Mouse (Mus musculus): ENCODE data around the gene Serac1. TPM values are rescaled to one million over a fixed set of nuclear protein-coding genes. Genes with fewer than 3 reads are reported as not detected.

Gene Serac1
- polyA plus RNA-seq, 1 experiment from 2014 or later = 1.4 TPM

GRCm38 (mm10) chr17:6019776-6020175 lies 59.8 kb downstream of the Serac1 start:
- WGBS (ENCODE audit: insufficient replicate concordance) = 24% methylated on average over 2 of the region's 2 CpGs
- Histone ChIP-seq H3K36me3 (no peaks in the 10 kb centered on the region), H3K9ac (no peak overlapping the region), H3K4me3 (replicated peaks) (no peak overlapping the region), H3K27ac (no peak overlapping the region), H3K4me2 (no peak overlapping the region), H3K27me3 (no peaks in the 10 kb centered on the region), H3K9me3 (replicated peaks) (no peaks in the 10 kb centered on the region), H3K4me1 (replicated peaks) (peaks cover 39% of the 10 kb centered on the region)
- no peak for ATAC-seq (ENCODE audit: low read depth)
- no peak for DNase-seq

GRCm38 (mm10) chr17:6018348-6018747 lies 61.2 kb downstream of the Serac1 start:
- H3K9ac ChIP-seq = no peak overlapping the region
- no peaks in the 10 kb centered on the region for H3K9me3 ChIP-seq (replicated peaks)
- no peaks in the 10 kb centered on the region for H3K27me3 ChIP-seq
- H3K4me1 ChIP-seq (replicated peaks) = peaks cover 39% of the 10 kb centered on the region
- 61% methylated on average over 4 of the region's 4 CpGs for WGBS (ENCODE audit: insufficient replicate concordance)
- peak overlapping the region; percentile 59 for H3K27ac ChIP-seq
- DNase-seq (no peak), ATAC-seq (ENCODE audit: low read depth) (peak; percentile 70)
- no peak overlapping the region for H3K4me2 ChIP-seq
- H3K4me3 ChIP-seq (replicated peaks) = no peak overlapping the region
- H3K36me3 ChIP-seq = no peaks in the 10 kb centered on the region

- no peak for ATAC-seq (ENCODE audit: low read depth)
These were observed 62.3 kb downstream of the Serac1 start for GRCm38 (mm10) chr17:6017268-6017667.

GRCm38 (mm10) chr17:6016213-6016780 lies 63.2 kb downstream of the Serac1 start:
- Histone ChIP-seq H3K9ac (no peak overlapping the region), H3K27ac (peak overlapping the region; percentile 32; the same call in 1 of the 2 replicates), H3K4me2 (no peak overlapping the region), H3K27me3 (no peaks in the 10 kb centered on the region), H3K4me3 (replicated peaks) (no peak overlapping the region), H3K9me3 (replicated peaks) (no peaks in the 10 kb centered on the region), H3K36me3 (no peaks in the 10 kb centered on the region), H3K4me1 (replicated peaks) (peaks cover 39% of the 10 kb centered on the region)
- DNase-seq (no peak), ATAC-seq (ENCODE audit: low read depth) (peak; percentile 54)
- WGBS (ENCODE audit: insufficient replicate concordance) = 24% methylated on average over 7 of the region's 7 CpGs

More at GRCm38 (mm10) chr17:6017268-6017667, 62.3 kb downstream of the Serac1 start:
- H3K9ac ChIP-seq = no peak overlapping the region
- H3K9me3 ChIP-seq (replicated peaks) = no peaks in the 10 kb centered on the region
- H3K36me3 ChIP-seq = no peaks in the 10 kb centered on the region
- no peaks in the 10 kb centered on the region for H3K27me3 ChIP-seq
- 69% methylated on average over 12 of the region's 12 CpGs for WGBS (ENCODE audit: insufficient replicate concordance)
- no peak for DNase-seq
- H3K27ac ChIP-seq = peak overlapping the region; percentile 59
- no peak overlapping the region for H3K4me2 ChIP-seq
- no peak overlapping the region for H3K4me3 ChIP-seq (replicated peaks)
- peaks cover 39% of the 10 kb centered on the region for H3K4me1 ChIP-seq (replicated peaks)

GRCm38 (mm10) chr17:6014985-6015384 lies 64.6 kb downstream of the Serac1 start:
- 55% methylated on average over 4 of the region's 4 CpGs for WGBS (ENCODE audit: insufficient replicate concordance)
- ATAC-seq (ENCODE audit: low read depth) = no peak

GRCm38 (mm10) chr17:6013079-6013478 lies 66.5 kb downstream of the Serac1 start:
- 74% methylated on average over 4 of the region's 4 CpGs for WGBS (ENCODE audit: insufficient replicate concordance)
- no peaks in the 10 kb centered on the region for H3K9me3 ChIP-seq (replicated peaks)
- no peak overlapping the region for H3K4me3 ChIP-seq (replicated peaks)
- H3K4me1 ChIP-seq (replicated peaks) = peaks cover 29% of the 10 kb centered on the region
- 0 out of 2 replicates have a peak, but pooled peaks cover 3% of the 10 kb centered on the region for H3K36me3 ChIP-seq
- ATAC-seq (ENCODE audit: low read depth) (no peak), DNase-seq (no peak)
- no peak overlapping the region for H3K4me2 ChIP-seq
- no peaks in the 10 kb centered on the region for H3K27me3 ChIP-seq
- H3K9ac ChIP-seq = no peak overlapping the region
- H3K27ac ChIP-seq = no peak overlapping the region

More at GRCm38 (mm10) chr17:6014985-6015384, 64.6 kb downstream of the Serac1 start:
- H3K27ac ChIP-seq = no peak overlapping the region
- no peak overlapping the region for H3K4me2 ChIP-seq
- no peak overlapping the region for H3K4me3 ChIP-seq (replicated peaks)
- H3K9me3 ChIP-seq (replicated peaks) = no peaks in the 10 kb centered on the region
- H3K27me3 ChIP-seq = no peaks in the 10 kb centered on the region
- H3K36me3 ChIP-seq = no peaks in the 10 kb centered on the region
- no peak overlapping the region for H3K9ac ChIP-seq
- no peak for DNase-seq
- peaks cover 33% of the 10 kb centered on the region for H3K4me1 ChIP-seq (replicated peaks)

GRCm38 (mm10) chr17:6009606-6010005 lies 69.9 kb downstream of the Serac1 start:
- DNase-seq (no peak), ATAC-seq (ENCODE audit: low read depth) (no peak)
- H3K36me3 ChIP-seq = 0 out of 2 replicates have a peak, but pooled peaks cover 3% of the 10 kb centered on the region
- H3K9ac ChIP-seq = no peak overlapping the region
- H3K9me3 ChIP-seq (replicated peaks) = no peaks in the 10 kb centered on the region
- 68% methylated on average over 4 of the region's 4 CpGs for WGBS (ENCODE audit: insufficient replicate concordance)
- H3K27me3 ChIP-seq = no peaks in the 10 kb centered on the region
- H3K27ac ChIP-seq = no peak overlapping the region
- H3K4me2 ChIP-seq = no peak overlapping the region
- H3K4me1 ChIP-seq (replicated peaks) = peaks cover 30% of the 10 kb centered on the region
- no peak overlapping the region for H3K4me3 ChIP-seq (replicated peaks)

- H3K27me3 ChIP-seq = no peaks in the 10 kb centered on the region
- no peak overlapping the region for H3K9ac ChIP-seq
- no peaks in the 10 kb centered on the region for H3K9me3 ChIP-seq (replicated peaks)
- 20% methylated on average over 11 of the region's 11 CpGs for WGBS (ENCODE audit: insufficient replicate concordance)
- H3K36me3 ChIP-seq = 0 out of 2 replicates have a peak, but pooled peaks cover 3% of the 10 kb centered on the region
- peaks cover 30% of the 10 kb centered on the region for H3K4me1 ChIP-seq (replicated peaks)
- no peak overlapping the region for H3K4me3 ChIP-seq (replicated peaks)
- ATAC-seq (ENCODE audit: low read depth) (0 out of 2 replicates have a peak, but pooled peaks have one; percentile 16), DNase-seq (no peak)
- H3K27ac ChIP-seq = no peak overlapping the region
- no peak overlapping the region for H3K4me2 ChIP-seq
These were observed 71.0 kb downstream of the Serac1 start for GRCm38 (mm10) chr17:6008590-6008989.

- H3K9ac ChIP-seq = no peak overlapping the region
- peaks cover 3% of the 10 kb centered on the region; the same call in 1 of the 2 replicates for H3K36me3 ChIP-seq
- H3K27me3 ChIP-seq = no peaks in the 10 kb centered on the region
- WGBS (ENCODE audit: insufficient replicate concordance) = 15% methylated on average over 9 of the region's 9 CpGs
- DNase-seq (no peak), ATAC-seq (ENCODE audit: low read depth) (no peak)
- no peak overlapping the region; the same call in 1 of the 2 replicates for H3K27ac ChIP-seq
- no peak overlapping the region for H3K4me3 ChIP-seq (replicated peaks)
- H3K4me2 ChIP-seq = no peak overlapping the region
- H3K4me1 ChIP-seq (replicated peaks) = peaks cover 30% of the 10 kb centered on the region
- H3K9me3 ChIP-seq (replicated peaks) = no peaks in the 10 kb centered on the region
These were observed 71.6 kb downstream of the Serac1 start for GRCm38 (mm10) chr17:6007902-6008301.

GRCm38 (mm10) chr17:6007101-6007780 lies 72.3 kb downstream of the Serac1 start:
- DNase-seq = no peak
- H3K9me3 ChIP-seq (replicated peaks) = no peaks in the 10 kb centered on the region
- H3K27me3 ChIP-seq = no peaks in the 10 kb centered on the region
- H3K9ac ChIP-seq = no peak overlapping the region
- H3K4me2 ChIP-seq = no peak overlapping the region
- 67% methylated on average over 5 of the region's 5 CpGs for WGBS (ENCODE audit: insufficient replicate concordance)
- H3K4me3 ChIP-seq (replicated peaks) = no peak overlapping the region
- peaks cover 30% of the 10 kb centered on the region for H3K4me1 ChIP-seq (replicated peaks)
- ATAC-seq (ENCODE audit: low read depth) = no peak
- no peak overlapping the region for H3K27ac ChIP-seq
- peaks cover 3% of the 10 kb centered on the region; the same call in 1 of the 2 replicates for H3K36me3 ChIP-seq

- H3K4me3 ChIP-seq (replicated peaks) = no peak overlapping the region
- peaks cover 30% of the 10 kb centered on the region for H3K4me1 ChIP-seq (replicated peaks)
- no peaks in the 10 kb centered on the region for H3K9me3 ChIP-seq (replicated peaks)
- H3K36me3 ChIP-seq = peaks cover 3% of the 10 kb centered on the region; the same call in 1 of the 2 replicates
- WGBS (ENCODE audit: insufficient replicate concordance) = 32% methylated on average over 14 of the region's 14 CpGs
- peak overlapping the region; percentile 24; the same call in 1 of the 2 replicates for H3K4me2 ChIP-seq
- ATAC-seq (ENCODE audit: low read depth) (peak; percentile 39), DNase-seq (no peak)
- no peak overlapping the region for H3K9ac ChIP-seq
- H3K27ac ChIP-seq = peak overlapping the region; percentile 0; the same call in 1 of the 2 replicates
- no peaks in the 10 kb centered on the region for H3K27me3 ChIP-seq
These were observed 73.7 kb downstream of the Serac1 start for GRCm38 (mm10) chr17:6005638-6006471.

Measured in liver, embryonic 13.5 days (tissue).